Mouse (Mus musculus): Measurements from ENCODE around the gene Mc3r.

GRCm38 (mm10) chr2:172257471-172258065 is 9.3 kb downstream of the Mc3r start:
- no peak for TF ChIP-seq GATA1 (IDR thresholded peaks at IDR 0.05; ENCODE audit: borderline replicate concordance, low read length)
- no peak for TF ChIP-seq CTCF (IDR thresholded peaks at IDR 0.05; ENCODE audit: low read depth, low read length)
- TF ChIP-seq GATA2 (IDR thresholded peaks at IDR 0.05; ENCODE audit: borderline replicate concordance, low read depth, low read length): no peak
- TF ChIP-seq POLR2AphosphoS5 (IDR thresholded peaks at IDR 0.05; ENCODE audit: insufficient replicate concordance, low read depth, low read length): no peak
